Mouse (Mus musculus): ENCODE measurements around the gene C530008M17Rik. TPM values are rescaled to one million over a fixed set of nuclear protein-coding genes. Genes with fewer than 3 reads are reported as not detected.

C530008M17Rik gene
- total RNA-seq, 2 experiments from 2014 or later, result 151 to 163 TPM

- intact Hi-C loops (cut with DNase I), result loop anchor here (5.0 to 10.0 kb wide), 3 partner anchors 47 to 187 kb away; no protein-coding TSS in a partner anchor
- no peak for DNase-seq (ENCODE audit: extremely low spot score in 1 of 2, low spot score in 2 of 2)
These were observed 3.8 kb downstream of the C530008M17Rik start for GRCm38 (mm10) chr5:76659958-76660635.

GRCm38 (mm10) chr5:76661310-76661709 lies 5.0 kb downstream of the C530008M17Rik start:
- no peak for DNase-seq (ENCODE audit: extremely low spot score in 1 of 2, low spot score in 2 of 2)
- intact Hi-C loops (cut with DNase I), result no loop called here

- intact Hi-C loops (cut with DNase I), result no loop called here
- DNase-seq (ENCODE audit: extremely low spot score in 1 of 2, low spot score in 2 of 2), result no peak
These were observed 8.6 kb downstream of the C530008M17Rik start for GRCm38 (mm10) chr5:76664936-76665335.

GRCm38 (mm10) chr5:76665421-76665820 lies 9.1 kb downstream of the C530008M17Rik start:
- no peak for DNase-seq (ENCODE audit: extremely low spot score in 1 of 2, low spot score in 2 of 2)
- intact Hi-C loops (cut with DNase I), result no loop called here

GRCm38 (mm10) chr5:76666026-76666756 lies 9.9 kb downstream of the C530008M17Rik start:
- intact Hi-C loops (cut with DNase I), result no loop called here

GRCm38 (mm10) chr5:76668118-76668517 lies 11.8 kb downstream of the C530008M17Rik start:
- intact Hi-C loops (cut with DNase I), result no loop called here
- no peak for DNase-seq (ENCODE audit: extremely low spot score in 1 of 2, low spot score in 2 of 2)

More at GRCm38 (mm10) chr5:76666026-76666756, 9.9 kb downstream of the C530008M17Rik start:
- no peak for DNase-seq (ENCODE audit: extremely low spot score in 1 of 2, low spot score in 2 of 2)

GRCm38 (mm10) chr5:76668547-76668946 lies 12.2 kb downstream of the C530008M17Rik start:
- intact Hi-C loops (cut with DNase I), result no loop called here
- no peak for DNase-seq (ENCODE audit: extremely low spot score in 1 of 2, low spot score in 2 of 2)

GRCm38 (mm10) chr5:76670183-76670582 lies 13.9 kb downstream of the C530008M17Rik start:
- DNase-seq (ENCODE audit: extremely low spot score in 1 of 2, low spot score in 2 of 2), result no peak
- intact Hi-C loops (cut with DNase I), result no loop called here

- intact Hi-C loops (cut with DNase I), result no loop called here
- DNase-seq (ENCODE audit: extremely low spot score in 1 of 2, low spot score in 2 of 2), result no peak
These were observed 17.8 kb downstream of the C530008M17Rik start for GRCm38 (mm10) chr5:76674022-76674653.

- intact Hi-C loops (cut with DNase I), result no loop called here
These were observed 19.1 kb downstream of the C530008M17Rik start for GRCm38 (mm10) chr5:76675369-76675768.

GRCm38 (mm10) chr5:76680959-76681358 lies 24.6 kb downstream of the C530008M17Rik start:
- DNase-seq (ENCODE audit: extremely low spot score in 1 of 2, low spot score in 2 of 2), result no peak
- intact Hi-C loops (cut with DNase I), result no loop called here

More at GRCm38 (mm10) chr5:76675369-76675768, 19.1 kb downstream of the C530008M17Rik start:
- no peak for DNase-seq (ENCODE audit: extremely low spot score in 1 of 2, low spot score in 2 of 2)

- DNase-seq (ENCODE audit: extremely low spot score in 1 of 2, low spot score in 2 of 2), result no peak
- intact Hi-C loops (cut with DNase I), result no loop called here
These were observed 25.8 kb downstream of the C530008M17Rik start for GRCm38 (mm10) chr5:76681895-76682656.

- DNase-seq (ENCODE audit: extremely low spot score in 1 of 2, low spot score in 2 of 2), result no peak
- intact Hi-C loops (cut with DNase I), result no loop called here
These were observed 27.1 kb downstream of the C530008M17Rik start for GRCm38 (mm10) chr5:76683455-76683854.

- DNase-seq (ENCODE audit: extremely low spot score in 1 of 2, low spot score in 2 of 2), result no peak
- intact Hi-C loops (cut with DNase I), result no loop called here
These were observed 28.6 kb downstream of the C530008M17Rik start for GRCm38 (mm10) chr5:76684658-76685605.

GRCm38 (mm10) chr5:76687961-76688600 lies 31.8 kb downstream of the C530008M17Rik start:
- intact Hi-C loops (cut with DNase I), result no loop called here
- no peak for DNase-seq (ENCODE audit: extremely low spot score in 1 of 2, low spot score in 2 of 2)

- no peak for DNase-seq (ENCODE audit: extremely low spot score in 1 of 2, low spot score in 2 of 2)
These were observed 32.3 kb downstream of the C530008M17Rik start for GRCm38 (mm10) chr5:76688643-76689042.

GRCm38 (mm10) chr5:76690177-76690593 lies 33.9 kb downstream of the C530008M17Rik start:
- intact Hi-C loops (cut with DNase I), result no loop called here
- no peak for DNase-seq (ENCODE audit: extremely low spot score in 1 of 2, low spot score in 2 of 2)

More at GRCm38 (mm10) chr5:76688643-76689042, 32.3 kb downstream of the C530008M17Rik start:
- intact Hi-C loops (cut with DNase I), result no loop called here
